Mouse (Mus musculus): ENCODE results near the gene Ankrd12. TPM values are rescaled to one million over a fixed set of nuclear protein-coding genes. Genes with fewer than 3 reads are reported as not detected.

The Ankrd12 gene
- polyA plus RNA-seq, 1 experiment from 2014 or later: 29.0 TPM

DNA sequence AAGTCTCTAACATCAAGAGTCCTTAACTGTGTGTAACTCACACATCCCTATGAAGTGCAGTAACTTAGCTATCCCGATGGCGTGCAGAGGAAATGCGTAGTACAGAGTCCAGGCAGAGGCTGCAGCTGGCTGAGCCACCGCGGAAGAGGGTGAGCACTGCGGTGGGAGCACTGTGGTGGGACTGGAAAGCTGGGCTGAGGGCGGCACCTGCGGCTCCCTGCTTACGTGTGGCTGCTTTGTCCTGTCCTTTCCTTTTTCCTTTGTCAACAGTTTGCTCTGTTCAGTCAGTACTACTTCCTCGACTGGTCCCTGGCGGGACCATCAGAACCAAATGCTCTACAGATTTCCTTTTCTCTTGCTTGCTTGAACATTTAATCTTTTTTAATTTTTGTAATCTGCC lies 109.1 kb downstream of the Ankrd12 start:
- ATAC-seq (replicated peaks; ENCODE audit: low FRiP score): no peak
- Histone ChIP-seq H3K4me2 (ENCODE audit: low read depth, low read length, severe bottlenecking) (no peak overlapping the region), H3K27ac (ENCODE audit: low read depth, low read length) (no peak overlapping the region), H3K4me3 (ENCODE audit: low read depth, low read length) (no peak overlapping the region), H3K36me3 (ENCODE audit: control insufficient read depth, insufficient read depth, low read length) (no peaks in the 10 kb centered on the region), H3K9ac (ENCODE audit: low read length) (no peak overlapping the region), H3K27me3 (ENCODE audit: control insufficient read depth, insufficient read depth, low read length) (no peaks in the 10 kb centered on the region), H3K9me3 (ENCODE audit: control insufficient read depth, low read length) (no peaks in the 10 kb centered on the region), H3K4me1 (replicated peaks; ENCODE audit: control insufficient read depth, insufficient read depth, low read length) (no peaks in the 10 kb centered on the region)
- DNase-seq (ENCODE audit: low spot score): no peak
- WGBS: 65% methylated on average over 11 of the region's 11 CpGs

- Histone ChIP-seq H3K27me3 (ENCODE audit: control insufficient read depth, insufficient read depth, low read length) (no peaks in the 10 kb centered on the region), H3K4me2 (ENCODE audit: low read depth, low read length, severe bottlenecking) (no peak overlapping the region), H3K36me3 (ENCODE audit: control insufficient read depth, insufficient read depth, low read length) (no peaks in the 10 kb centered on the region), H3K4me1 (replicated peaks; ENCODE audit: control insufficient read depth, insufficient read depth, low read length) (no peaks in the 10 kb centered on the region), H3K9ac (ENCODE audit: low read length) (no peak overlapping the region), H3K27ac (ENCODE audit: low read depth, low read length) (no peak overlapping the region), H3K4me3 (ENCODE audit: low read depth, low read length) (no peak overlapping the region), H3K9me3 (ENCODE audit: control insufficient read depth, low read length) (no peaks in the 10 kb centered on the region)
- ATAC-seq (replicated peaks; ENCODE audit: low FRiP score) (no peak), DNase-seq (ENCODE audit: low spot score) (no peak)
- 97% methylated on average over 2 of the region's 2 CpGs for WGBS
These were observed 114.6 kb downstream of the Ankrd12 start for GRCm38 (mm10) chr17:65962263-65962662.

DNA sequence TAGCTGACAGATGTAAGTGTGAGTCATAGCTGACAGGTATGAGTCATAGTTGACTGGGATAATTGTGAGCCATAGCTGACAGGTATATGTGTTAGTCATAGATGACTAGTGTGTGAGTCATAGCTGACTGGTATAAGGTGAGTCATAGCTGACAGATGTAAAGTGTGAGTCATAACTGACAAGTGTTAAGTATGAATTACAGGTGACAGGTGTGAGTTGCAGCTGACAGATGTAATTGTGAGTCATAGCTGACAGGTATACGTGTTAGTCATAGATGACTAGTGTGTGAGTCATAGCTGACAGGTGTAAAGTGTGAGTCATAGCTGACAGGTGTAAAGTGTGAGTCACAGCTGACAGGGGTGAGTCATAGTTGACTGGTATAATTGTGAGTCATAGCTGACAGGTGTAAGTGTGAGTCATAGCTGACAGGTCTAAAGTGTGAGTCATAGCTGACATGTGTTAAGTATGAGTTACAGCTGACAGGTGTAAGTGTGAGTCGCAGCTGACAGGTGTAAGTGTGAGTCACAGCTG lies 115.2 kb downstream of the Ankrd12 start:
- no peak overlapping the region for H3K4me2 ChIP-seq (ENCODE audit: low read depth, low read length, severe bottlenecking)
- no peaks in the 10 kb centered on the region for H3K9me3 ChIP-seq (ENCODE audit: control insufficient read depth, low read length)
- no peak overlapping the region for H3K4me3 ChIP-seq (ENCODE audit: low read depth, low read length)
- DNase-seq (ENCODE audit: low spot score) (no peak), ATAC-seq (replicated peaks; ENCODE audit: low FRiP score) (no peak)
- 92% methylated on average over 2 of the region's 2 CpGs for WGBS
- no peak overlapping the region for H3K27ac ChIP-seq (ENCODE audit: low read depth, low read length)
- no peak overlapping the region for H3K9ac ChIP-seq (ENCODE audit: low read length)
- H3K4me1 ChIP-seq (replicated peaks; ENCODE audit: control insufficient read depth, insufficient read depth, low read length): no peaks in the 10 kb centered on the region
- H3K36me3 ChIP-seq (ENCODE audit: control insufficient read depth, insufficient read depth, low read length): no peaks in the 10 kb centered on the region
- H3K27me3 ChIP-seq (ENCODE audit: control insufficient read depth, insufficient read depth, low read length): no peaks in the 10 kb centered on the region

DNA sequence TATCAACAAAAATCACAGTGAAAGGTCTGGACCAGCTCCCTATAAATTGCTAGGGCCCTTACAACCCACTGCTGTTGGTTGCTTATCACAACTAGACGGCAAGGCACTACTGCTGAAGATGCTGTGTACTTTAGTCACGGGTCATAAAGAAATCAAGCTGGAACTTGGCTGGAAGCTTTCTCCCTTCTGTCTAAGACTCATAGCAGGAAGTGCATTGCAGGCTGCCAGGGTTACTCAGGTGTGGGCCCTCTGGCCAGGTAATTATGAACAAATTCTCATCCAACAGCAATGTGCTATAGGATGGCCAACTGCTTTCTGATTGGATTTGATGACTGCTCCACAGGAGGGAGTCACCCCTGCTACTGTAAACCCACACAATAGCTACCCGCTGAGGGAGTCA lies 117.9 kb downstream of the Ankrd12 start:
- Histone ChIP-seq H3K4me3 (ENCODE audit: low read depth, low read length) (no peak overlapping the region), H3K27ac (ENCODE audit: low read depth, low read length) (no peak overlapping the region), H3K9me3 (ENCODE audit: control insufficient read depth, low read length) (no peaks in the 10 kb centered on the region), H3K36me3 (ENCODE audit: control insufficient read depth, insufficient read depth, low read length) (no peaks in the 10 kb centered on the region), H3K4me1 (replicated peaks; ENCODE audit: control insufficient read depth, insufficient read depth, low read length) (no peaks in the 10 kb centered on the region), H3K27me3 (ENCODE audit: control insufficient read depth, insufficient read depth, low read length) (no peaks in the 10 kb centered on the region), H3K9ac (ENCODE audit: low read length) (no peak overlapping the region), H3K4me2 (ENCODE audit: low read depth, low read length, severe bottlenecking) (no peak overlapping the region)
- WGBS: 86% methylated on average over 3 of the region's 3 CpGs
- no peak for ATAC-seq (replicated peaks; ENCODE audit: low FRiP score)
- no peak for DNase-seq (ENCODE audit: low spot score)

- H3K9me3 ChIP-seq (ENCODE audit: control insufficient read depth, low read length): no peaks in the 10 kb centered on the region
- 92% methylated on average over 1 of the region's 1 CpGs for WGBS
These were observed 118.5 kb downstream of the Ankrd12 start for GRCm38 (mm10) chr17:65958366-65958765.

DNA sequence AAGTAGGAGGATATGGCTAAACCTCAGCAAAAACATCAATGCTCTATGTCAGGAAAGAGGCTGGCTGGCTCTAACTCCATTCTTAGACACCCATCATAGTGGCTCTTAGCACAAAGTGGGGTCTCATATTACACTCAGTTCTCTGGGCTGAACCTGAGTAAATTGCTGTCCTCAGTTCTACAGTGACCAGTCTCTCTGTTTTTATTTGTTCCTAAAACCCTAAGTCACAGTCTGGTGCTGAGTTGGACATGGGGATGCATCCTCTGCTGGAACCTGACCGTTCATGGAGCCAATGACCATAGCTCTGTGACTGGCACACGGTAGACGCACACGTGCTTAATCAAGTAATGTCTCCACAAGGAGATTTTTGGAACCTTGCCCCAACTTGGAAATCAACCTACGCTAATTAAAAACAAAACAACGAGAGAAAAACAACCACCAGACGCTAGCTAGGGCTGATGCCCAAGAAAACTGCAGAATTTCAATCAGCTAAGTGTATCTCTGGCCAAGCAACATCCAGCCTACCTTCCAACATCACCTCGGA lies 119.0 kb downstream of the Ankrd12 start:
- no peak for DNase-seq (ENCODE audit: low spot score)
- H3K9ac ChIP-seq (ENCODE audit: low read length): no peak overlapping the region
- H3K4me2 ChIP-seq (ENCODE audit: low read depth, low read length, severe bottlenecking): no peak overlapping the region
- no peaks in the 10 kb centered on the region for H3K9me3 ChIP-seq (ENCODE audit: control insufficient read depth, low read length)
- 91% methylated on average over 8 of the region's 8 CpGs for WGBS
- H3K4me1 ChIP-seq (replicated peaks; ENCODE audit: control insufficient read depth, insufficient read depth, low read length): no peaks in the 10 kb centered on the region
- no peak overlapping the region for H3K4me3 ChIP-seq (ENCODE audit: low read depth, low read length)
- H3K27me3 ChIP-seq (ENCODE audit: control insufficient read depth, insufficient read depth, low read length): no peaks in the 10 kb centered on the region
- no peaks in the 10 kb centered on the region for H3K36me3 ChIP-seq (ENCODE audit: control insufficient read depth, insufficient read depth, low read length)
- ATAC-seq (replicated peaks; ENCODE audit: low FRiP score): no peak
- H3K27ac ChIP-seq (ENCODE audit: low read depth, low read length): no peak overlapping the region

More at GRCm38 (mm10) chr17:65958366-65958765, 118.5 kb downstream of the Ankrd12 start:
- H3K27ac ChIP-seq (ENCODE audit: low read depth, low read length): no peak overlapping the region
- H3K36me3 ChIP-seq (ENCODE audit: control insufficient read depth, insufficient read depth, low read length): no peaks in the 10 kb centered on the region
- H3K4me1 ChIP-seq (replicated peaks; ENCODE audit: control insufficient read depth, insufficient read depth, low read length): no peaks in the 10 kb centered on the region
- DNase-seq (ENCODE audit: low spot score): no peak
- H3K9ac ChIP-seq (ENCODE audit: low read length): no peak overlapping the region
- H3K4me2 ChIP-seq (ENCODE audit: low read depth, low read length, severe bottlenecking): no peak overlapping the region
- ATAC-seq (replicated peaks; ENCODE audit: low FRiP score): no peak
- H3K27me3 ChIP-seq (ENCODE audit: control insufficient read depth, insufficient read depth, low read length): no peaks in the 10 kb centered on the region
- H3K4me3 ChIP-seq (ENCODE audit: low read depth, low read length): no peak overlapping the region

DNA sequence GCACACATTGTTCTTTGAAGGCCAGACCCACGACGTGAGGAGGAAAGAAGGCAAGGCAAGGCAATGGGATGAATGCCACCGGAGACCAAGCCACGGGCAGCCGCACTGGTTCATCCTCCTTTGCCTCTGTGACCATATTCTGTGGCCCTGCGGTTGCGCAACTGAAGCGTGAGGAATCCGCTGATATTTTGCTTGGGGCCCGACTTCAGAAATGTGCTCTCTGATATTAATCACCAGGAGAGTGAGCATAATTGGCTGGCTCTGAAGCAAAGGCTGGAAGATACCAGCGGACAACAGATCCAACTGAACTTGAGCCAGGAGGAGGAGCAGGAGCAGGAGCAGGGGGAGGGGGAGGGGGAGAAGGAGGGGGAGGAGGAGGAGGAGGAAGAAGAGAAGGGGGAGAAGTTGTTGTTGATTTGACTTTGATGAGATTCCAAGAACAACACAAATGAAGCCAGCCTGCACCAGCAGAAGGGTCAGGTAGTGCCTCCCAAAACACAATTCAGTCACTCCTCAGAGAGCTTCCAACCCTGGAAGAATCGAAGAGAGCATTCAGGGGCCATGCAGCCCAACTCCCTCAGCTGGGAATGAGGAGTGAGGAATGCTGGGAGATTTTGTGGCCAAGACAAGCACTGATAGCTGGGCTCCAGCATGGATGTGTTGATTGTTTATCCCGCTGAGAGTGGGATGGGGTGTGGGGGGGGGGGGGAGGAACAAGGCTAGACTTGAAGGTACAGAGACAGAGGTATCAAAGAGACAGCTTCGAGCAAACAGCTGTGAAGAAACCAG lies 119.7 kb downstream of the Ankrd12 start:
- Histone ChIP-seq H3K4me3 (ENCODE audit: low read depth, low read length) (no peak overlapping the region), H3K36me3 (ENCODE audit: control insufficient read depth, insufficient read depth, low read length) (no peaks in the 10 kb centered on the region), H3K4me1 (replicated peaks; ENCODE audit: control insufficient read depth, insufficient read depth, low read length) (no peaks in the 10 kb centered on the region), H3K27ac (ENCODE audit: low read depth, low read length) (no peak overlapping the region), H3K4me2 (ENCODE audit: low read depth, low read length, severe bottlenecking) (no peak overlapping the region), H3K9ac (ENCODE audit: low read length) (no peak overlapping the region), H3K9me3 (ENCODE audit: control insufficient read depth, low read length) (no peaks in the 10 kb centered on the region), H3K27me3 (ENCODE audit: control insufficient read depth, insufficient read depth, low read length) (no peaks in the 10 kb centered on the region)
- no peak for ATAC-seq (replicated peaks; ENCODE audit: low FRiP score)
- 92% methylated on average over 14 of the region's 14 CpGs for WGBS
- no peak for DNase-seq (ENCODE audit: low spot score)

GRCm38 (mm10) chr17:65956140-65956539 lies 120.7 kb downstream of the Ankrd12 start:
- Histone ChIP-seq H3K36me3 (ENCODE audit: control insufficient read depth, insufficient read depth, low read length) (no peaks in the 10 kb centered on the region), H3K4me3 (ENCODE audit: low read depth, low read length) (no peak overlapping the region), H3K27me3 (ENCODE audit: control insufficient read depth, insufficient read depth, low read length) (no peaks in the 10 kb centered on the region; the same call in 1 of the 2 replicates), H3K9me3 (ENCODE audit: control insufficient read depth, low read length) (no peaks in the 10 kb centered on the region), H3K9ac (ENCODE audit: low read length) (no peak overlapping the region), H3K4me1 (replicated peaks; ENCODE audit: control insufficient read depth, insufficient read depth, low read length) (no peaks in the 10 kb centered on the region), H3K27ac (ENCODE audit: low read depth, low read length) (no peak overlapping the region), H3K4me2 (ENCODE audit: low read depth, low read length, severe bottlenecking) (no peak overlapping the region)
- 80% methylated on average over 3 of the region's 3 CpGs for WGBS
- no peak for DNase-seq (ENCODE audit: low spot score)
- no peak for ATAC-seq (replicated peaks; ENCODE audit: low FRiP score)

All from forebrain, embryonic 11.5 days (tissue).